Mouse (Mus musculus): ENCODE results near the gene Esp24.
"Not testable (repeated sequence)": the region's sequence is repeated elsewhere in the genome, so short reads cannot be mapped to it uniquely, and the experiment has no call there.

Esp24 gene

DNA sequence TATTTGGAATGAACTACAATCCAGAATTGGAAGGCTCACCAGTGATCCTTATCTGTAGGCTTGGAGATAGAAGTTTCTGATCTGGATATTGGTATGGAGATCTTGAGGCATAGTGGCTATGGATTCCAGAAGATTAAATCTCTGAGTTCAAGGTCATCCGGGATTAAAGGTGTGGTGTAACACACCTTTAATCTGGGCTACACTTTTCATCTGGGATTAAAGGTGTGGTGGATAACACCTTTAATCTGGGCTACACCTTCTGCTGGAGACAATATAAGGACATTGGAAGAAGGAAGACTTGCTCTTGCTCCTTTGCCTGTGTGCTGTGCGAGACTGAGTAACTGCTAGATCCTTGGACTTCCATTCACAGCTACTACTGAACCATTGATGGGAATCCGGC lies at the start of gene Esp24:
Esp24 (plus strand) TSS at position 301 of the 400 bp plus-strand sequence.
- not testable (repeated sequence) for DNase-seq (ENCODE audit: low spot score in 2 of 2)

DNA sequence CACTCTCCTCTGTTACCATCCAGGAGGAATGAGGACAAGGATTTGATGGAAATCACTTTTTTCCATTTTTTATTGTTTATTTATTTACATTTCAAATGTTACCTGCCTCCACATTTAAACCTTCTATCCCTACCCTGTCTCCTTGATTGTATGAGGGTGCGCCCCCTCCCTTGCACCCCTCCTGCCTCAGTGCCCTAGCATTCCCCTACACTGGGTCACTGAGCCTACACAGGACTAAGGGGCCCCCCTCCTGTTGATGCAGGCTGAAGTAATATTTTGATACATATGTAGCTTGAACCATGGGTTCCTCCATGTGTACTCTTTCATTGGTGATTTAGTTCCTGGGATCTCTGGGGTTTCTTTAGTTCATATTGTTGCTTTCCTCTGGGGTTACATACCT lies 26.6 kb upstream of the Esp24 start:
- no peak for DNase-seq (ENCODE audit: low spot score in 2 of 2)

DNA sequence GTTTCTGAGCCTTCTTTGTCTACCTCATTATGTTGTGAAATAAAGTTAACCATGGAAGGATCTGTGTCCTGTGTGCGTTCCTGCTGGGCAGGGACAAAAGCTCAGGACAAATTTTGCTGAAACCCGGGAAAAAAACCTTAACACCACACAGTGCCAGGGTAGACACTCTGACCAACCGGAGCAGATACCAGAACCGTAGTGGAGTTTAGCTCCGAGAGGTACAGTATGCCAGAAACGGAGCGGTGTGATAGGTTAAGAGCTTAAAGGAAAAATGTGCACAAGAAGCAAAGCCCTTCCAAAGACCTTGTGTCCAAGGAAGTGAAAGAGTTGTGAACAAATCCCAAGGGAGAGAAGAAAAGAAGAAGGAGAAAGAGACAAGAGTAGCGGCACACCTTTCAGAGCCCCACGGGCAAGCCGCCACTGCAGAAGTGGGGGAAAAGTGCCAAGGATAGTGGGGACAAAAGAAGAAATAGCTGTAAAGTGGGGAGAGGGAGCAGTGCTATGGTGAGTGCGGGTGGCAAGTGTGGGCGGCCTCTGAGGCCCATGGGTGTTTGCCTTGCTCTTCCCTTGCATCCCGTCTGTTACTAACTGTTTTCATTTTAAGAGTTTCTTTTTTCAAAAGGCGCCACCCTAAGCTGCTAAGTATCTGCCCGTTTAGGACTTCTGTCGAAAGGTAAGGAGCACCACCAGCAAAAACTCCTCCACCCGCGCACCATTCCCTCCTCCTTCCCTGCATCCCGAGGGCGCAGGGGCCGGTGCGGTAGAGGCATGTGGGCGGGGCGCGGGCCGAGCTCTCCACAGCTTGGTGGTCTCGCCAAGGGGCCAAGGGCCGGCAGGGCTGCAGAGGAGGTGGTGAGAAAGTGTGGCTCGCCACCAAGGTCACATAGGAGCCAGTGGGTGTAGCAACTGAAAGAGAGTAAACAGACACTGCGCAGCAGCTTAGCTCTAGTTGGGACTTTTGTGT lies 25.5 kb upstream of the Esp24 start:
- no peak for DNase-seq (ENCODE audit: low spot score in 2 of 2)

GRCm38 (mm10) chr17:39017184-39017583 lies 19.3 kb upstream of the Esp24 start:
- DNase-seq (ENCODE audit: low spot score in 2 of 2), result no peak

GRCm38 (mm10) chr17:39043241-39043640 lies 6.7 kb downstream of the Esp24 start, which contains the start of gene Gm21903:
Gm21903 (minus strand) TSS chr17:39043341.
- DNase-seq (ENCODE audit: low spot score in 2 of 2), result no peak

GRCm38 (mm10) chr17:39063641-39064040 lies 27.1 kb downstream of the Esp24 start:
- no peak for DNase-seq (ENCODE audit: low spot score in 2 of 2)

DNA sequence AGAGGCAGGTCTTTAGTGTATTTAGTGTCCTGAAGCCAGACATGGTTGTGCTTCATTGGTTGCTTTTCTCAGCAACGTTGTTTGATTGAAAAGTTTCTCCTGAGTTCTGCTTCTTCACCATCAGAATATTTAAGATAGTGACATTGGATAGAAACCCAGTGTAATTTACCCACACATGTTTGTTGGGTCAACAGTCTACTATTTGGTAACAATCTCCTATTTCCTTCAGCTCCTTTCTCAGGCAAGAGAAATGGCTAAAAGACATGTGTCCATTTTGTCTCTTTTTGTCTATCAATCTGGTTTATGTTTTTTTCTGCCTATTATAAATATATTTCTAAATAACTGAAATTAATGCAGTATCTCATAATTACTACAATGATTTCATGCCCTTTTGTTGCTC lies 40.4 kb downstream of the Esp24 start, which contains the start of gene Esp23:
Esp23 (minus strand) TSS at position 101 of the 400 bp plus-strand sequence.
- DNase-seq (ENCODE audit: low spot score in 2 of 2), result no peak

Measured in urinary bladder, adult 18-20 months (tissue).